Mouse (Mus musculus) activated CD4-positive, CD25-positive, alpha-beta regulatory T cell, adult 4 months (primary cell): ENCODE results near the gene Bnc2. TPM values are rescaled to one million over a fixed set of nuclear protein-coding genes. Genes with fewer than 3 reads are reported as not detected.

Experiments used
- ATAC-seq: one replicate; pipeline ENCODE4 v1.8.0; 2017
- polyA plus RNA-seq, 2 experiments: library from polyadenylated mRNA; unstranded; fragments of 100-300 nt; shearing (Covaris generic); gene quantifications; one replicate each; pipeline ENCODE4 v1.2.1; 2017

The Bnc2 gene
- polyA plus RNA-seq, 2 experiments from 2014 or later: not detected

DNA sequence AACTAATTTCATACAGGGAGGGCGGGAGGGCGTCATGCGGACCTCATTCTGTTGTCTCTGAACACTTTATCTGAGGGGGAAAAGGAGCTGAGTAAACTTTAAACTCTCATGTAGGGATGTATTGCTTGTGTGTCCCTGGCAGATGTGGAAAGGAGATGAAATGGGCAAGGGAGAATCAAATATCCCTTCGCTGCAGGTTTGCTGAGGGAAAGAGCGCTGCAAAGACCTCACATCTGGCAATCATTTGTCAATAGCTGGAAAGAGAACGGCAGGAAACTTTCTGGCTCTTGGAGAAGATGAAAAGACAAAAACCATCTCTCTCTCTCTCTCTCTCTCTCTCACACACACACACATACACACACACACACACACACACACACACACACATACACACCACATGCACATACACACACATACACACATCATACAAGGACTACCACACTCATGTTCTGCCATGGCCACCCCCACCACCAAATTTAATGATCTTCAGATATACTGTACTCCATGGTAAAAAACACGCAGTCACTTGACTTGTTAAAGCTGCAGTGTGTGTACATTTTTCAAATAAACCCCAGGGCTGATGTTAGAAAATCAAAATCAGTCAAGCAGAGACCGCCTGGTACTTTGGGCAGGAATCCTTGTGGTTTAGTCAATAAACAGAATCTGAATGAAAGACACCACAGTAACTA lies 172.3 kb downstream of the Bnc2 start:
- ATAC-seq: no peak

DNA sequence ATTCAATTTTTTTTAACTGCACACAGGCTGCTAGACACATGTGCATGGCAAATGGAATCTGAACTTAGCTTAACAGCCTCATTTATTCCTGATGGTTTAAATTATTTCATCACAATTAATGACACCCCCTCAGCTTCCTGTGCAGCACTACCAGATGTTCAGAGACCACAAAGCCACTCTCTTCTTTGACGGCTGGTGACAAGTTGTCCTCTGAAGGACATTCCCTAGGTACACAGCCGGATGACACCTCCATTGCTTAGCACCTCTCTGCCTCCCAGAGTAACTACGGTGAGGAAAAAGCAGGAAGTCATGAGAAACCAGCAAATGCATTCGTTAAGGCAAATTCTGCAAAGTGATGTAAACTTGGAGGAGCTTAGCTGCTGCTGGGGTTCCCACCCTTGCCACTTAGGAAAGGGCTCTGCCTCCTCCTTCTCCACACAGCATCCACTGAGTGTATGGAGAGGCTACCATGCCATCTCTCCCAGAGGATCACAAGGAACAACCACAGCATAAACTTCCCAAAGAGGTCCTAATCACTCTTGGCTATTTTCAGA lies 174.2 kb downstream of the Bnc2 start:
- ATAC-seq: no peak

DNA sequence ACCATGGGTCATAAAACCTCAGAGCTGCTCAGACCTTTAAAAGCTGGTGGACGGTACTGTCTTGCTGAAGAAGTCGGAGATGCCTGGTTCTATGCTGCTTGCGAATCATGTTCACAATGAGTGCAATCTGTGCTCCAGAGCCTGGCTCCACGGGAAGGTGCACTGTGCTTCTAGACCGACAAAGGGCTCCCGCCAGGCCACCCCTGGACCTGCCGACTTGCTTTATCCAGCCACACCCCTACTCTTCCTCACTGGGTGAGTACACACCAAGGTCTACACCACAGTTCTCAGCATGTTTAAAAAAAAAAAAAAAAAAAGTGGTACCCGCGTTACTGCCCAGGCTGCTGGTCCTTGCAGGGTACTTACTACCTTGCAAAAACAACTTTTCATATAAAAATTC lies 174.8 kb downstream of the Bnc2 start:
- ATAC-seq: no peak

DNA sequence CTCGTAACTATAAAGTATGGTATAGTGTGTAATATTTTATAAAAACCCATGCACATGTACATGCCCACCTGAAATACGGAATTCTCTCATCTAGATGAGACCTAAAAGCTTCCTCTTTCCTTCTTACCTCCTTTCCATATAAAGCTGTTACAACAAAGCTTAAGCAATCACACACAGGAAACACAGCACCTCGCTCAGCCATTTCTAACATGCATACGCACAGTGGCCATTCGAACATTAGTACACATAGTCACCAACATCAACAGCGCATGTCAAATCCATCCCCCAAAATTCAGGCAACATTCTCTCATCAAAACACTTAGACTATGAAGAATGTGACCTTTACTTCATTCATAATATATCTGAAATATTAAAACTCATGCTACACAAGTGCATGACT lies 176.6 kb downstream of the Bnc2 start:
- no peak for ATAC-seq

DNA sequence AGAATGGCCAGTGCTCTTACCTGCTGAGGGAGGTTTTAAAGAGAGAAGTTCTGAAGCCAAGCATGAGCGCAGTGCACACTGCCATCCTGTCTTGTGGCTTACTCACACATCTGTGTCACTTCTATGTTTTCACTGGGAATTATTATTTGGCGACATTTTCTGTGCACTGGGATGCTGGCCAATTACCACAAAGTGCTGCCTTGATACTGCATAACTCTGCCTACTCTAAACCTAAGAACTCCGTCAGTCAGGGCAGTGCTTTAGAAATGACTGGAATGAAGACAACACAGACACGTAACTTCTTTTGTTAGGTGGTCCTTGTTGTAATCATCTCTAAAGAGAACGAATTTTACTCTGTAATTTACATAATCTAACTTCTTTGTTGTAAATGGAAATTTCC lies 186.8 kb downstream of the Bnc2 start:
- no peak for ATAC-seq

DNA sequence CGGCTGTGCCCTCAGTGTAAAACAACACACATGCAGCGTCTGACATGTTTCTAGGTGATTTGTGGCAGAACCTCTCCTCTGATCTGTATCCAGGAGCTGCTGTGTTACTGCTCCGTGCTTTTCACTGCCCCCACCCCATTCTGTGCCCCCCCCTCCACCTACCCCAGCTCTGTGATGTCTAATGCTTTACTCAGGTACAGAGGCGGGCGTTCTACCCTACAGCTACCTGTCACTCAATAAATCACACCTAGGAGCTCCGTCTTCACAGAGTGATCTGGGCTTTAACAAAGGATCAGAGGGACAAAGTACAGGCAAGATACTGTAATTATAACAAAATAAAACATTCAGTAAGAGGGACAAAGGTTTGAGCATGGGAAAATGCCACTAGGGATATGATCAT lies 192.4 kb downstream of the Bnc2 start:
- no peak for ATAC-seq

DNA sequence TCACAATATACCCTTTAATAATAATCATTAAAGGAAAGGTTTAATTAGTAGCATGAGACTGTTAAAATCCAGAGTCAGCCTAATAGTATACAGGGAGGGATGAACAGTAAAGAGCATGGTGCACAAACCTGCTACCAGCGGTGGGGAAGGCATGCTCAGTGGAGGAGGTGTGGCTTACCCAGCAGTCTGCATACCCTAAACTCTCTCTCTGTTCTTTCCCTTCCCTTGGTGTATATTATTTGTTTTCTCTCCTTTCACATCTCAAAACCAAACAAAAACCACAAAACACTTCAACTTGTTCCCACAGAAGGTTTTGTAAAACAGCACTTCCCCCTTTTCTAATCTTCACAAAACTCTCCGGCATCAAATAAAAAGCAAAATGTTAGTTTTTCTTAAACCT lies 202.4 kb downstream of the Bnc2 start:
- no peak for ATAC-seq

DNA sequence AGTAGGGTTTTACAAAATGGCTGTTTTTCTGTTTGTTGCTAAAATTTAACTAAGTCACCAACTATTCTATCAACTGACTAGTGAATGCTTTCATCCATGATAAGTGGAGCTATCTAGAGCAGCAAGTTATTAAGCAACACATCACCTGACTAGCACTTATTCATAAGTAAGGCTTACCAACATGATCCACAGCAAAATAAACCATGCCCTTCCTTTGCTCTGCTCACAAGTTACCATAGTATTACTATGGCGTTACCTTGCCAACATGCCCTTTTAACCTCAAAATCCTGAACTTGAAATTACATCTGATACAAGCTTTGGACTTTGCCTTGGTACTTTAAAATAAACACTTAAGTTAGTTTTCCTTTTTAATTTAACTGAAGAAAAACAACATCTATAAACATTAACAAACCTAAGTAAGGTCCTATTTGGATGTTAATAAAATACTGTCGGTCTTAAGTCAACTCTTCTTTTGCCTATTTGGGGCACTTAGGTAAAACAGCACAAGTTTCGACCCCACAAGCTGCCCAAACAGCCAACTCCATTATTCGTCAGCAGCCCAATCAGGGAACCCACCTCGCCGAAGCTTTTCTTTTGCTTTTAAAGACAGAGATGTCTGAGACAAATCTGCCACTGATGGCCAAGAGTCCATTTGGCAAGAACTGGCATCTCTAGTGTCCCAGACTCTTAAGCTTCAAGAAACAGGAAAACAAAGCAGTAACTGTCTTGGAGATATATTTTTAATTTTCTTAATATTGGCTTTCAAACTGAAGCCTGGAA lies 204.8 kb downstream of the Bnc2 start:
- no peak for ATAC-seq

DNA sequence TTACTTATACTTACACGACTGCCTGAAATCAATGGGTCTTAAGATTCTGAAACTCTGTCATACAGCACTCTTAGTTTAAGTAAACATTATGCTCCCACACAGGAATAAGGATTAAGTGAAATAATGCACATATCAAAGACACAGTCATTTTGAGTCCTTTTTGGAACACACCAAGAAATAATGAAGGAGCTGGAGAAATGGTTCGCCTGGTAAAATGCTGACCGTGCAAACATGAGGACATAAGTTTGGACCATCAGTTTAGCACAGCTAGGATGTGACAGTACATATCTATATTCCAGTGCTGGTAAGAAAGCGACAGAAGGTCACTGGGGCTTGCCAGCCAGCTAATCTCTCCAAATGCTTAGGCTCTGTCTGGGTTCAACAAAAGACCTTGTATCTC lies 205.7 kb downstream of the Bnc2 start:
- ATAC-seq: no peak

DNA sequence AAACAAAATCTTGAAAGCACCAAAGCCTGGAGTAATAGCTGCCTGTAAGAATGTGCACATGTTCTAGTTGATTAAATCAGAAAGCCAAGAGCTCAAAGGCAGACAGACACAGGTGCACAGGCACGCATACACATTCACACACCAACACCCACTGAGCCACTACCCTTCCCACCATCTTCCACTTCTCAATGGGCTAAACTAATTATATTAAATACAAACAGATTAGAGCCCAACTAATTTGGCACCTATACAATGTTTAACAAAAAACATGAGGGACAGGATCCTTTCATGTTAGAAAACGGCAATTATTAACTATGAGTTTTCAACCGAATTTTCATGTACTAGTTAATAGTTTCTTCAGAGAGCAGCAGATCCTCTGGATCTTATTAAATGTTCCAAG lies 207.4 kb downstream of the Bnc2 start:
- ATAC-seq: no peak

DNA sequence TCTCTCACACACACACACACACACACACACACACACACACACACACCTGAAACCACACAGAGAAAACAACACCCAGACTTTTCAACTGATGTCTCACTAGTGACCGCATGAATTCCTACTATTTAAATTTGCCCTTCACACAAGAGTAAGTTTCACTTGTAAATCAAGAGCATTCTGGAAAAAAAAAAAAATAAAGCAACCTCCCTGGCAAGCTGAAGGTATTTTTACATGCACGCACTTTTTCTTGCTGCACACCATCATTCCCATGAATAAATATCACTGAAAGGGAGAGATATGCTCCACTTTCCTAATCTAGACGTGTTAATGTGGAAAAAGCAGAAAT lies 216.9 kb downstream of the Bnc2 start:
- ATAC-seq: no peak

DNA sequence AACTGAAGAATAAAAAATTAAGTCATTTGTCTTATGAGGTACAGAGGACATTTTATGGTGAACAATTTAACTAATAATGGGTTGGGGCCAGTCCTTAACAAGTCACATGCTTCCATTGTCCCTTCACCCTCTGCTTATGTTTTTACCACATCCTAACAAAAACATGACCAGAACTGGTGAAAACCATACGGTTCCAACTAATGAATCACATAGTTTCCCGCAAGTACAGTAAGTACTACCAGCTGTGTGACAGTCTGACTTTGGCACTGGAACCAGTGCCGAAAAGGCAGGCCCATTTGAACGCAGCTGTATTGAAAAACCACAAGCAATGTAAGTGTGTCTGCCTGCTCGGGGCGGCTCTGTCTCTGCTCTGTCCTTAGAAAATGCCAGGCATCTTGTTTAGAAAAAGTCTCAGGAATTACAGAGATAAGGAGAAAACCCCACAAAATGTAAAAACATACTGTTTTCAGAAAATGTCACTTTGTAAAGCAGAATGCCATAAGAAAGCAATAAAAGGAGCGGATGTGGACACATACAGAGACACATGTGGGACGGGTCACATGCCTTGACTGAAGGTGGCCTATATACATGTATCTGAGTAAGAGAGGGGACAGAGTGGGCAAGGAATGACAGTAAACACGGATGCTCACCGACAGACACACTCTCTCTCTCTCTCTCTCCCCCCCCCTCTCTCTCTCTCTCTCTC lies 217.4 kb downstream of the Bnc2 start:
- no peak for ATAC-seq

DNA sequence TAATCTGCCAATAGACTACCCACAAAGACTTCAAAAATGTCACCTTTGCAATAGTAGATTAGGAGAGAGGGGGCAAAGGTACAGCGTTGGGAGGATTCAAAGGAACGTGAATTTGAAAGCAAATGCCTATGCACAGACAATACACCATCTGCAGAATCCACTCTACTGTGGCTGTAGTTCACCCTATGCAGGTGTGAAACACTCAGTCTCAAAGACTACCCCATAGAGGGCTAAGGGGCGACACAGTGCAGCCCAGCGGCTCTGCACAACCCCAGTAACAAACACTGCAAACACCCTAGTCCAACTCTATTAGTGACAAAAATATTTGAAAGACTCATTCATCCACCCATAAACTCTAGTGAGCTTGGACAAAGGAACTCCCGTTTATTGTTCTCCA lies 218.2 kb downstream of the Bnc2 start:
- ATAC-seq: no peak

DNA sequence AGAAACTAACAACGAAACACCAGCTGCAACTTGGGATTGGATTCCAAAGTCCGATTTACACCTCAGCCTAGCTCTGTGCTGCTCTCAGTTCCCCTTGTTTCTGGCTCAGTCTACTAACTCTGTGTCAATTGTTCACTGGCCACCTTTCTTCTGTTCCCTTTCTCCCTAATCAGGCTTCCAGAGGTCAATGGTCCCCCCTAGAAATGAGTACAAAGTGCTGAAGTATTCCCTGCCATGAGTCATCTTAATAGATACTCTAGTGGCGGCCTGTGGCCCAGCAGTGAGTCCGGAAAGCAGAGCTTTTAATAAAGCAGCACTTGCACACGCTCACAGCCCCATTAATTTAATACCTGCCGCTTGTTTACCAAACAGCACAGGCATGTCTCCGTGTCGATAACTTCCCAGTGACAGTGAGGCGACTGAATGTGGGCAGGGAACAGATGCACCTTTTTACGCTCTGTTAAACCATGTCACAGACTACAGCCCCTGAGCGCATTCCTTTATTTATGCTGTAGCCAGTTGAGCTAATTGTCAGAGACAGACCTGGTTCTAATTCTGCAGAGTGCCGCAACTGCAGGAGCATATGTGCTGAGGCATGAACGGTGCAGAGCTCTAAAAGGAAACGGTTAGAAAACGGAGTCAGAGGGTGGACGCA lies 218.8 kb downstream of the Bnc2 start:
- no peak for ATAC-seq

DNA sequence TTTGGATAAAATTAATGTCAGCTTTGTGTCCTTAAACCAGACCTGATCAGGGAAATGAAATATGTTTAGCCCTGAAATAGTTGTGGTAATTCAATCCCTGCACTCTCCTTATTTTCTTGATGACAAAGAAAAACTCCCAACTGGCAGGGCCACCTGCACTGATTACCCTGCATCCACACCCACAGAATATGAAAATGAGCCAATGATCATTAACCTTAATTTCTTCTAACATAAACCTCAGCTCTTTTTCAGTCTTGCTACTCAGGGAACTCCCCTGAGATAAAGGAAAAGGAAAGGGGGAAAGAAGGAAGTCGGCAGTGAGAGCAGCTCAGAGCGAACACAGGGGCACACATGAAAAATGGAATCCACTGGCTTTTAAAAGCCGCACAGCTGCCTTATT lies 220.6 kb downstream of the Bnc2 start:
- no peak for ATAC-seq

DNA sequence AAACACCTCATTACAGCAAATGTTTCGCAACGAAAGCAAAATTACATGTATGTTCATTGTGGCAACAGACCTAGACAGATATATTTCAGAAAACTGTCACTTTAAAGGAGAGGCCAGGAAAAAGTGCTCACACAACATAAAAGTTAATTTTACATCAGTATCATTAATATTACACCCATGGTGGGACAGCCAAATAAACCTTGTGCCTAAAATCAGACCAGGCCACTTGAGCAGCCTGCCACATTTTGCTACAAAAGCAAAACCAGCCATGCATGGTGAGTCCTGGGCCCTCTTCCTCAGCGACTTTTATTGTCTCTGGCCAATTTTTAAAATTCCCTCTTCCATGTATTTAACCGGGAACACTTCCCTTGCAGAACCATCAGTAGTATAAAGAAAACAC lies 221.5 kb downstream of the Bnc2 start:
- no peak for ATAC-seq

DNA sequence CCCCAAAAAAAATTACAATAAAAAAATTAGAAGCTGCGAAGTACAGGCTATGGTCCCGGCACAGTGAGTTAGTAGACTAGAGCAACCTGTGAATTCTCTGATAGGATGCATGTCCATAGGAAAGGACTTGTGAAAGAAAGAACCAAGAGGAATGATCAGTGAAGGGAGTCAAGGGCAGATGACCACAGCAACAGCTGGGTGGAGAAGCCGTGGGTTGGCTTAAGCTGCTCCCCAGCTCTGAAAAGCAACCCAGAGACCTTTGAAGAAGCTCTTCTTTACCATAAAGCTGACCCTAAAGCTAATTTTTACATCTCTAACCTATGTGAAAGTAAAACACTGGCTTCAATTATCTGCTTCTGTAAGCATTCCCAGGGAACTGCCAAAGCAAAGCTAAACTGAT lies 222.4 kb downstream of the Bnc2 start:
- ATAC-seq: no peak

DNA sequence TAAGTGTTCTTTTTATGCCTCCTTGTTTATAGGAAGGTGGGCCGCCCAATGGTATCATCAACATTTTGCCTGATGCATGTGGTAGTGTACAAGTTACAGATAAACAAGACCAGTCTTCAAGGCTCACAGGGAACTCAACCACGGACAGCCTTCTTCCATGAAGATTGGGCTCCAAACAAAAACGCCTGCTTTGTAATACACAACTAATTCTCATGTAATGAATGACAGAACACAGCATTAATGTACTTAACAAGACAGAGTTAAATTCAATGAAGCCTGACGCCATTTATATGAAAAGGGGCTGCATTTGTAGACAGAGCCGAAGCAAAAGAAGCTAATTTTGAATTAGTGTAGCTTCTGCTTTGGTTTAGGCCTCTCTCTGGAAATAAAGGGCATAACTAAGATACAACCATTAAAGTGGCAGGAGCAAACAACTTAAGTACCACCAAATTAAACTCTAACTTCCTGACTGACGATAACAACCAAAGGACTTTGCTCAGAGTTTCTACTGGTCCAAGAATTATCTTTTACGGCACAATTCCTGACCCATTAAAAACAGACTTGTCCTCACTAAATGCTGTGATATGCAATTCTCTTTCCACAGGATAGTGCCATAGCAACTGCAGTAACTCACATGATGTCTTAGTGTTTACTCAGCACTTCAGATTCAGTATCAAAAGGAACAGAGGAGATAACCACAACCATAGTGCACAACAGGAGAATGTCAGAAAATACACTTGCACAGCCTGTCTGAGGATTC lies 225.6 kb downstream of the Bnc2 start:
- no peak for ATAC-seq

DNA sequence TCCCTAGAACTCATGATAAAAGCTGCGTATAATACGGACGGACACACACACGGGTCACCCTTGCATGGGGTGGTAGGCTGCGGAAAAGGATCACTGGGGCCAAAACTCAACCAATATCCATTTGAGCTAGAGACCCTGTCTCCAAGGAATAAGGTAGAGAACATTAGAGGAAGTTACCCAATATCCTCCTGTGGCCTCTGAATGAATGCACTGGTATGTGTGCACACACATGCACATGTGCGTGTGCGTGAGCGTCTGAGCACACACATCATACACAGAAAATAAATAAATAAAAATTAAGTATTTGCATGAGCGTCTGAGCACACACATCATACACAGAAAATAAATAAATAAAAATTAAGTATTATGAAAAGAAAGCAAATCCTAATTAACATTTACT lies 241.8 kb downstream of the Bnc2 start:
- ATAC-seq: no peak

DNA sequence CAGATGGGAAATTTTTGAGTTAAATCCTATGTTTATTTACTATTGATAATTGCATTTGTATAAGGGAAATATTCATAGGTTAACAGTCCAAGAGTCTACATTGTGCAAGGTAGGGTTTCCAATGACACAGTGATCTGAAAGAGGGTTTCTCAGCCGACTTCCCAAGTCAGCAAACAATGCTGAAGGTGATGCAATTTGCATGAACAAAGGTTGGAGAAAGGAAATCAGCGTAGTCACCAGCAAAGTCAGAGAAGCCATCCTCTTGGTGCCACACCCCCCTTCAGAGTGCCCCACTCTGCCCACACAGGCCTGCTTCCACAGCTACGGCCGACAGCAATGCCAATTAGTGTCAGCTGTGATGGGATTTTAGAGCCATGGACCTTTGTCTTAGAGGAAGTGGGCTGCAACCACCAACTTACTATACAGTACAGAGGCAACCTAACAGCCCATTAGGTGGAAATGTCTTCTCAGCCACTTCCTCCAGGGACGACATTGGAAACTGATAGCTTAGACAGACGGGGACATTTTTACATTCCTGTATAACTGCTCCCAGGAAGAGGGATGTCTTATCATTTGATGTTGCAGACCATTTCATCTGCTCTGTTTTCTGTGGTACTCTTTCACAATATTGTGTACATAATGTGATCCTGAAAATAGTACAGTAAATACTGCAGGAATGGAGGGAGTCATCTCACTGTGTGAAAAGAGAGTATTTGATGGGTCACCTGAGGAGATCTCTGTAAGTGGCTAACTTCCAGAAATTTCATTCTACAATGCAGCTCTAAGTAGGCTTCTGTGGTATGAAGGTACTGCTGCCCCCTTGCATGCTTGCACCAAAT lies 243.2 kb downstream of the Bnc2 start:
- no peak for ATAC-seq

DNA sequence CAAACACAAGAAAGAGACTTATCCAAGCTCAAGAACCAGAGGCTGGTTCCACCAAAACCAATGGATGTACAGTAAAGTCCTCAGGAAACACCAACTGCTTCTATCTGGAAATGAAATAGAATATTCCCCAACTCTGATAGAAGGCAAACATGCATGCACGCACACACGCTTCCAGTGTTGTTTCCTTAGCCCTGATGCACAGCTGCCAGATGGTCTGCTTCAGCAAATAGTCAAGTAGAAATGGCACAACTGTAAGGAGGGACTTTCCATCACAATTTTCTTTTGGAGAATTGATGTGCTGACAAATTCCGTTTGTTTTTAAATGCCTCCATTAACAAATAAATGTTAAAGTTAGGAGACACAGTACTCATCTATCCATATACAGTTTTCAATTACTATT lies 247.1 kb downstream of the Bnc2 start:
- no peak for ATAC-seq

DNA sequence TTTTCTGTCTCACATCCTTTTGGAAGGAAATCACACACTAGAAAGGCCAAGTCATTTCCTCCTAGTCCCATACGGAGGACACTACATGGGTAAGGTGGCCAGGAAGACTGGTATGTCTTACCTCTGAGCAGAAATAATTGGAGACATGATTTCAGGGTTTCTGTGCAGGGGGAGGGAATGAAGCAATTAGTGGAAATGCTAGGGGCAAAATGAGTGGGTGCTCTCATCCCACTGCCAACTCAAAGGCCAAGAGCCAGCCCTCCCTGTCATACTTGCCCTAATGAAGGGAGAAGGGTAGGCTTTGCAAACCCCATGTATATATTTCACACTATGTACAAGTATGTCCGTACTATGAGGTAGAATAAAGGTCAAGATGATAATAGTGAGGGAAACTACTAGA lies 263.6 kb downstream of the Bnc2 start:
- ATAC-seq: no peak
